Mouse (Mus musculus): Measurements from ENCODE around the gene Ogfod2.

DNA sequence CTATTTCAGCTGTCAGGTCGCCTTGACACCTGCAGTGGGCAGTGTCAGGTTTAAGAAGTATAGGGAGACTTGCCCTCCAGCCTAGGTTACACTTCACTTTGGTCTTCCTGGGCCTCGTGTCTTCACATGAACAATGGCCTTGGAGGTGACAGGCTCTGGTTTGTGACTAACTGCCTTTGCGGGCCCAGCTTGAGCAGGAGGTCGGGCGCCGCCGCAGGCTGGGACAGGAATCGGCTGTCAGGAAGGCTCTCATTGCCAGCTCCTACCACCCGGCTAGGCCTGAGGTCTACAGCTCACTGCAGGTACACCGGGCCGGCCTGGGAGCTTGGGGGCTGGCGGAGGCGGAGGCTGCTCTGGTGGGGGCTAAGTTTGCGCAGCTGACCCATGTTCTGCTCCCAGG is 933 bp downstream of the Ogfod2 start:
- TF ChIP-seq POLR2A (IDR thresholded peaks at IDR 0.05; ENCODE audit: low read depth, low read length) (no peak; the same call in 1 of the 2 replicates), CTCF (IDR thresholded peaks at IDR 0.05; ENCODE audit: borderline replicate concordance, insufficient read depth, low read length) (peak; percentile 53; the same call in 1 of the 2 replicates)

Data from embryonic fibroblast, embryonic 13.5 days (primary cell).